Mouse (Mus musculus) kidney, embryonic 15.5 days (tissue): ENCODE data around the gene Cdk2ap2. TPM values are rescaled to one million over a fixed set of nuclear protein-coding genes. Genes with fewer than 3 reads are reported as not detected.

Experiments used
- ATAC-seq: fragments of 200-750 bp; cut with Nextera tagmentation; replicated peaks from 2 replicates; pipeline ENCODE4 v1.8.0; 2017; ENCODE audit warnings: moderate TSS enrichment; ENCODE audit not compliant: low FRiP score
- H3K27ac ChIP-seq: fragments of 300-500 bp; sonication (generic); 2 replicates; pipeline ENCODE4 v1.5.1; 2015; ENCODE audit warnings: mild to moderate bottlenecking, inconsistent platforms
- H3K27me3 ChIP-seq: fragments of 300-500 bp; sonication (generic); 2 replicates; pipeline ENCODE4 v1.6.1; 2015; ENCODE audit warnings: inconsistent platforms
- H3K36me3 ChIP-seq: fragments of 300-500 bp; sonication (generic); 2 replicates; pipeline ENCODE4 v1.6.1; 2015; ENCODE audit warnings: inconsistent platforms
- H3K4me1 ChIP-seq: fragments of 300-500 bp; sonication (generic); 2 replicates; pipeline ENCODE4 v1.6.1; 2015; ENCODE audit warnings: inconsistent platforms
- H3K4me2 ChIP-seq: fragments of 300-500 bp; sonication (generic); 2 replicates; pipeline ENCODE4 v1.6.1; 2015; ENCODE audit warnings: moderate library complexity, mild to moderate bottlenecking, inconsistent platforms
- H3K4me3 ChIP-seq: fragments of 300-500 bp; sonication (generic); replicated peaks from 2 replicates; pipeline ENCODE4 v1.5.1; 2015; ENCODE audit warnings: mild to moderate bottlenecking, inconsistent platforms
- H3K9ac ChIP-seq: fragments of 300-500 bp; sonication (generic); 2 replicates; pipeline ENCODE4 v1.6.1; 2015; ENCODE audit warnings: mild to moderate bottlenecking, inconsistent platforms
- H3K9me3 ChIP-seq: fragments of 300-500 bp; sonication (generic); replicated peaks from 2 replicates; pipeline ENCODE4 v1.6.1; 2016; ENCODE audit warnings: inconsistent platforms
- WGBS: fragments of 180-500 bp; shearing (Covaris S2); methylation state at CpG from one replicate; pipeline ENCODE4 v1.1.7; 2015; ENCODE audit warnings: mixed read lengths; 5-methylcytosine and 5-hydroxymethylcytosine counted together
- polyA plus RNA-seq: library from polyadenylated mRNA; unstranded; fragments of >200 nt; fragmentation: Nextera tagmentation; extraction: Ambion mirVana; gene quantifications from 2 replicates; pipeline ENCODE4 v1.2.1, GENCODE M21; 2015

The Cdk2ap2 gene
- polyA plus RNA-seq, 1 experiment from 2014 or later, result 117 TPM

- Histone ChIP-seq H3K36me3 (0 out of 2 replicates have a peak, but pooled peaks cover 3% of the 10 kb centered on the region), H3K27me3 (peaks cover 34% of the 10 kb centered on the region), H3K4me3 (peak within 1 kb of the TSS; percentile 65), H3K27ac (peak within 1 kb of the TSS; percentile 14), H3K9ac (peak within 1 kb of the TSS; percentile 43), H3K9me3 (no peaks in the 10 kb centered on the region), H3K4me1 (peaks cover 58% of the 10 kb centered on the region), H3K4me2 (peak within 1 kb of the TSS; percentile 81)
- no peak for ATAC-seq
- 1% methylated on average over 53 of the region's 53 CpGs for WGBS
These were observed 3.1 kb downstream of the Cdk2ap2 start, which contains the start of gene Pitpnm1 for GRCm38 (mm10) chr19:4099837-4100717. Gene Pitpnm1 (plus strand): TSS chr19:4099998.

- H3K4me3 ChIP-seq, result peak overlapping the region; percentile 65
- no peaks in the 10 kb centered on the region for H3K9me3 ChIP-seq
- H3K4me2 ChIP-seq, result peak overlapping the region; percentile 81
- 2% methylated on average over 52 of the region's 52 CpGs for WGBS
- H3K36me3 ChIP-seq, result peaks cover 7% of the 10 kb centered on the region; the same call in 1 of the 2 replicates
- H3K9ac ChIP-seq, result peak overlapping the region; percentile 43
- ATAC-seq, result no peak
- peaks cover 34% of the 10 kb centered on the region for H3K27me3 ChIP-seq
- H3K27ac ChIP-seq, result peak overlapping the region; percentile 6; the same call in 1 of the 2 replicates
- H3K4me1 ChIP-seq, result peaks cover 58% of the 10 kb centered on the region
These were observed 3.8 kb downstream of the Cdk2ap2 start for GRCm38 (mm10) chr19:4100718-4101261.

GRCm38 (mm10) chr19:4101466-4101865 lies 4.5 kb downstream of the Cdk2ap2 start:
- Histone ChIP-seq H3K4me2 (peak overlapping the region; percentile 81), H3K27me3 (peaks cover 34% of the 10 kb centered on the region), H3K4me1 (peaks cover 51% of the 10 kb centered on the region), H3K27ac (no peak overlapping the region), H3K4me3 (peak overlapping the region; percentile 65; the same call in 1 of the 2 replicates), H3K9me3 (no peaks in the 10 kb centered on the region), H3K36me3 (peaks cover 7% of the 10 kb centered on the region; the same call in 1 of the 2 replicates), H3K9ac (0 out of 2 replicates have a peak overlapping the region, but pooled peaks have one; percentile 43)
- ATAC-seq, result no peak
- WGBS, result 77% methylated on average over 6 of the region's 6 CpGs

GRCm38 (mm10) chr19:4102049-4102448 lies 5.1 kb downstream of the Cdk2ap2 start:
- Histone ChIP-seq H3K9me3 (no peaks in the 10 kb centered on the region), H3K27me3 (peaks cover 34% of the 10 kb centered on the region), H3K9ac (no peak overlapping the region), H3K4me2 (no peak overlapping the region), H3K4me1 (peaks cover 50% of the 10 kb centered on the region), H3K27ac (no peak overlapping the region), H3K4me3 (no peak overlapping the region), H3K36me3 (peaks cover 7% of the 10 kb centered on the region; the same call in 1 of the 2 replicates)
- WGBS, result 86% methylated on average over 2 of the region's 2 CpGs
- ATAC-seq, result no peak

- Histone ChIP-seq H3K9me3 (no peaks in the 10 kb centered on the region), H3K27ac (no peak overlapping the region), H3K27me3 (peaks cover 34% of the 10 kb centered on the region), H3K4me2 (no peak overlapping the region), H3K36me3 (peaks cover 7% of the 10 kb centered on the region; the same call in 1 of the 2 replicates), H3K4me1 (peaks cover 47% of the 10 kb centered on the region), H3K4me3 (no peak overlapping the region), H3K9ac (no peak overlapping the region)
- 92% methylated on average over 12 of the region's 12 CpGs for WGBS
- no peak for ATAC-seq
These were observed 5.6 kb downstream of the Cdk2ap2 start for GRCm38 (mm10) chr19:4102626-4103025.

- H3K4me3 ChIP-seq, result no peak overlapping the region
- peaks cover 34% of the 10 kb centered on the region for H3K27me3 ChIP-seq
- peaks cover 40% of the 10 kb centered on the region for H3K4me1 ChIP-seq
- no peak overlapping the region for H3K4me2 ChIP-seq
- WGBS, result 90% methylated on average over 18 of the region's 18 CpGs
- no peak overlapping the region for H3K27ac ChIP-seq
- H3K9ac ChIP-seq, result no peak overlapping the region
- ATAC-seq, result no peak
- peaks cover 9% of the 10 kb centered on the region; the same call in 1 of the 2 replicates for H3K36me3 ChIP-seq
- no peaks in the 10 kb centered on the region for H3K9me3 ChIP-seq
These were observed 6.3 kb downstream of the Cdk2ap2 start for GRCm38 (mm10) chr19:4103294-4103693.

- WGBS, result 83% methylated on average over 3 of the region's 3 CpGs
- Histone ChIP-seq H3K27me3 (peaks cover 34% of the 10 kb centered on the region), H3K4me3 (no peak overlapping the region), H3K27ac (no peak overlapping the region), H3K4me2 (no peak overlapping the region), H3K36me3 (peaks cover 9% of the 10 kb centered on the region; the same call in 1 of the 2 replicates), H3K4me1 (peaks cover 35% of the 10 kb centered on the region), H3K9me3 (no peaks in the 10 kb centered on the region), H3K9ac (no peak overlapping the region)
- ATAC-seq, result no peak
These were observed 6.8 kb downstream of the Cdk2ap2 start for GRCm38 (mm10) chr19:4103792-4104191.

GRCm38 (mm10) chr19:4104675-4105194 lies 7.8 kb downstream of the Cdk2ap2 start:
- no peak overlapping the region for H3K4me2 ChIP-seq
- H3K9ac ChIP-seq, result no peak overlapping the region
- H3K27ac ChIP-seq, result no peak overlapping the region
- no peak for ATAC-seq
- peaks cover 11% of the 10 kb centered on the region for H3K36me3 ChIP-seq
- H3K9me3 ChIP-seq, result no peaks in the 10 kb centered on the region
- H3K4me3 ChIP-seq, result no peak overlapping the region
- peaks cover 29% of the 10 kb centered on the region for H3K4me1 ChIP-seq
- peaks cover 34% of the 10 kb centered on the region for H3K27me3 ChIP-seq
- WGBS, result 85% methylated on average over 16 of the region's 16 CpGs

- peaks cover 20% of the 10 kb centered on the region; the same call in 1 of the 2 replicates for H3K4me1 ChIP-seq
- H3K9ac ChIP-seq, result no peak overlapping the region
- no peak overlapping the region for H3K4me2 ChIP-seq
- no peak for ATAC-seq
- WGBS, result 93% methylated on average over 14 of the region's 14 CpGs
- no peak overlapping the region for H3K4me3 ChIP-seq
- H3K36me3 ChIP-seq, result peaks cover 14% of the 10 kb centered on the region
- H3K27me3 ChIP-seq, result peaks cover 16% of the 10 kb centered on the region
- no peak overlapping the region for H3K27ac ChIP-seq
- H3K9me3 ChIP-seq, result no peaks in the 10 kb centered on the region
These were observed 9.7 kb downstream of the Cdk2ap2 start for GRCm38 (mm10) chr19:4106654-4107053.

- no peak overlapping the region for H3K4me3 ChIP-seq
These were observed 11.6 kb downstream of the Cdk2ap2 start for GRCm38 (mm10) chr19:4108535-4108934.

GRCm38 (mm10) chr19:4112063-4112960 lies 15.3 kb downstream of the Cdk2ap2 start:
- no peak overlapping the region for H3K4me3 ChIP-seq
- ATAC-seq, result no peak
- no peak overlapping the region for H3K9ac ChIP-seq
- peak overlapping the region; percentile 84; the same call in 1 of the 2 replicates for H3K27ac ChIP-seq
- H3K4me1 ChIP-seq, result peaks cover 52% of the 10 kb centered on the region
- no peak overlapping the region for H3K4me2 ChIP-seq
- 92% methylated on average over 26 of the region's 26 CpGs for WGBS
- H3K27me3 ChIP-seq, result no peaks in the 10 kb centered on the region
- peaks cover 60% of the 10 kb centered on the region for H3K36me3 ChIP-seq
- no peaks in the 10 kb centered on the region for H3K9me3 ChIP-seq

More at GRCm38 (mm10) chr19:4108535-4108934, 11.6 kb downstream of the Cdk2ap2 start:
- H3K9ac ChIP-seq, result no peak overlapping the region
- H3K4me2 ChIP-seq, result no peak overlapping the region
- no peak overlapping the region for H3K27ac ChIP-seq
- 85% methylated on average over 9 of the region's 9 CpGs for WGBS
- H3K4me1 ChIP-seq, result peaks cover 32% of the 10 kb centered on the region
- H3K36me3 ChIP-seq, result peaks cover 30% of the 10 kb centered on the region
- ATAC-seq, result no peak
- no peaks in the 10 kb centered on the region for H3K9me3 ChIP-seq
- H3K27me3 ChIP-seq, result no peaks in the 10 kb centered on the region
